Mouse (Mus musculus) olfactory bulb, adult 2 months (tissue): ENCODE results near the gene Cd247.

ENCODE experiments used
- CTCF ChIP-seq: fragments of 200-500 bp; IDR thresholded peaks from 2 replicates; pipeline ENCODE4 v1.5.1; 2012; ENCODE audit warnings: low read depth, mild to moderate bottlenecking, low read length, moderate library complexity; ENCODE audit not compliant: insufficient read depth
- POLR2A ChIP-seq: fragments of 200-500 bp; IDR thresholded peaks from 2 replicates; pipeline ENCODE4 v1.6.1; 2012; ENCODE audit warnings: mild to moderate bottlenecking, low read depth, low read length, moderate library complexity; ENCODE audit not compliant: insufficient read depth

GRCm38 (mm10) chr1:165849458-165850445, 61.3 kb downstream of the Cd247 start:
- TF ChIP-seq CTCF: no peak
- no peak for TF ChIP-seq POLR2A
